In genomic region chr14:16526120-16526519, GRCm38 (mm10) we compare ENCODE assay signal across 9 mouse cellular contexts.
DNase-seq lines count a peak whose midpoint lies in the region; ATAC-seq lines count a peak whose summit lies in the region.
"Had no signal": no experiment of that assay in that cellular context is flagged by ENCODE, and none has a peak within 500 bp of the region (broad histone marks: within the 10 kb centered on the region; RNA-seq: fewer than 3 reads in every experiment).

No protein-coding gene starts in this region.

- no peak overlapping the region for H3K4me2 ChIP-seq in midbrain, embryonic 12.5 days (replicated peaks)
- no peak overlapping the region for H3K4me2 ChIP-seq in midbrain, embryonic 13.5 days (replicated peaks)

- 0 out of 2 replicates have a peak, but pooled peaks have one; percentile 16 for ATAC-seq in midbrain, embryonic 12.5 days (ENCODE audit: low FRiP score, low read depth)
- no peak for ATAC-seq in midbrain, embryonic 13.5 days
- peak; percentile 77 for ATAC-seq in megakaryocyte progenitor cell, adult 5-6 weeks (replicated peaks; ENCODE audit: poor library complexity)

- no peak overlapping the region for H3K27ac ChIP-seq in midbrain, embryonic 12.5 days (replicated peaks)
- H3K27ac ChIP-seq in midbrain, embryonic 13.5 days: no peak overlapping the region

- DNase-seq in adrenal gland, postnatal 14 days: peak; percentile 76
- DNase-seq in heart, postnatal 4 days: peak; percentile 38
- DNase-seq in cerebellum, postnatal 36 days: no peak
- DNase-seq in embryo, embryonic 10 days (ENCODE audit: low spot score): no peak
- no peak for DNase-seq in left cerebral cortex, postnatal 36 days (ENCODE audit: low spot score in 2 of 2)

- no peaks in the 10 kb centered on the region for H3K36me3 ChIP-seq in midbrain, embryonic 12.5 days
- no peaks in the 10 kb centered on the region for H3K36me3 ChIP-seq in midbrain, embryonic 13.5 days

- no peaks in the 10 kb centered on the region for H3K27me3 ChIP-seq in midbrain, embryonic 12.5 days
- no peaks in the 10 kb centered on the region for H3K27me3 ChIP-seq in midbrain, embryonic 13.5 days

- intact Hi-C loops in left cerebral cortex, postnatal 36 days (cut with DNase I): no loop called here

- H3K9me3 ChIP-seq in midbrain, embryonic 12.5 days: no peaks in the 10 kb centered on the region
- no peaks in the 10 kb centered on the region for H3K9me3 ChIP-seq in midbrain, embryonic 13.5 days

- H3K4me1 ChIP-seq in midbrain, embryonic 12.5 days: no peaks in the 10 kb centered on the region
- H3K4me1 ChIP-seq in midbrain, embryonic 13.5 days (replicated peaks): no peaks in the 10 kb centered on the region

- H3K4me3 ChIP-seq in midbrain, embryonic 12.5 days: no peak overlapping the region
- H3K4me3 ChIP-seq in midbrain, embryonic 13.5 days (replicated peaks): no peak overlapping the region
- H3K4me3 ChIP-seq: megakaryocyte, embryonic 14.5 days had no signal

- H3K9ac ChIP-seq in midbrain, embryonic 12.5 days (replicated peaks): no peak overlapping the region
- no peak overlapping the region for H3K9ac ChIP-seq in midbrain, embryonic 13.5 days (replicated peaks)

- WGBS in midbrain, embryonic 12.5 days: 90% methylated on average over 3 of the region's 3 CpGs
- WGBS in midbrain, embryonic 13.5 days: 89% methylated on average over 3 of the region's 3 CpGs

Comparison
In these comparisons a context has a peak if more than half of its experiments do, and no peak if none do; other contexts are left out.
1. DNase-seq: peak in adrenal gland, postnatal 14 days (single experiment) and heart, postnatal 4 days (single experiment); none in cerebellum, postnatal 36 days (0 of 2), embryo, embryonic 10 days (single experiment) and left cerebral cortex, postnatal 36 days (0 of 2).